Mouse (Mus musculus) ES-CJ7 (cell line): ENCODE results near the gene Xpo5.

Experiments
- DNase-seq: peaks from one replicate; pipeline ENCODE4 v3.0.0; 2011; ENCODE audit warnings: low read depth, low spot score

The Xpo5 gene

DNA sequence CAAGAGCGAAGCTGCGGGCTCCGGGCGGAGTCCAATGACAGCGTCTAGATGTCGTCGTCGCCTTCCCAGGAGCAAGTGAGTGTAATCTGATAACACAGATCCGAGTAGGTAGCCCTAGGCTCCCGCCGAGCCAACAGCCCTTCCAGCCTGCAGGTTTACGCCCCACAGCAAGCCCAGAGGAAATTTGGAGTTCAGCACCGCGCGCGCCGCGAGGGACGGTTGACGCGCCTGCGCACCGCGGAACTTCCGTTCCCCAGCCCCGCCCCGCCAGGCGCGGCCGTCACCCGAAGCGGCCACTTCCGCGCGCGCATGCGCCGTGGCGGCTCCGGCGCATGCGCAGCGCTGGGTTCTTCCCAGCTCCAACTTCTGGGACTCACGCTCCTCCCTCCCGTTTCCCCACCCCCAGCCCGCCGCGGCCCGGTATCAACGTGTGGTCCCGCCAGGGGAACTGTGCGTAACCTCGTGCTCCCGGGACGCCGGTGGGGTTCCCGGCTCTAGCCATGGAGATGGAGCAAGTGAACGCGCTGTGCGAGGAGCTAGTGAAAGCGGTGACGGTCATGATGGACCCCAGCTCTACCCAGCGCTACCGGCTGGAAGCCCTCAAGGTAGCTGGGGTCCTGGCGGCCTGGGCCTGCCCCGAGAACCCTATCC is at the start of gene Xpo5, which contains the start of gene Polh:
Xpo5 (plus strand) TSS at position 362 of the 651 bp plus-strand sequence.
Polh (minus strand) TSS at position 225 of the 651 bp plus-strand sequence.
- peak; percentile 94 for DNase-seq

DNA sequence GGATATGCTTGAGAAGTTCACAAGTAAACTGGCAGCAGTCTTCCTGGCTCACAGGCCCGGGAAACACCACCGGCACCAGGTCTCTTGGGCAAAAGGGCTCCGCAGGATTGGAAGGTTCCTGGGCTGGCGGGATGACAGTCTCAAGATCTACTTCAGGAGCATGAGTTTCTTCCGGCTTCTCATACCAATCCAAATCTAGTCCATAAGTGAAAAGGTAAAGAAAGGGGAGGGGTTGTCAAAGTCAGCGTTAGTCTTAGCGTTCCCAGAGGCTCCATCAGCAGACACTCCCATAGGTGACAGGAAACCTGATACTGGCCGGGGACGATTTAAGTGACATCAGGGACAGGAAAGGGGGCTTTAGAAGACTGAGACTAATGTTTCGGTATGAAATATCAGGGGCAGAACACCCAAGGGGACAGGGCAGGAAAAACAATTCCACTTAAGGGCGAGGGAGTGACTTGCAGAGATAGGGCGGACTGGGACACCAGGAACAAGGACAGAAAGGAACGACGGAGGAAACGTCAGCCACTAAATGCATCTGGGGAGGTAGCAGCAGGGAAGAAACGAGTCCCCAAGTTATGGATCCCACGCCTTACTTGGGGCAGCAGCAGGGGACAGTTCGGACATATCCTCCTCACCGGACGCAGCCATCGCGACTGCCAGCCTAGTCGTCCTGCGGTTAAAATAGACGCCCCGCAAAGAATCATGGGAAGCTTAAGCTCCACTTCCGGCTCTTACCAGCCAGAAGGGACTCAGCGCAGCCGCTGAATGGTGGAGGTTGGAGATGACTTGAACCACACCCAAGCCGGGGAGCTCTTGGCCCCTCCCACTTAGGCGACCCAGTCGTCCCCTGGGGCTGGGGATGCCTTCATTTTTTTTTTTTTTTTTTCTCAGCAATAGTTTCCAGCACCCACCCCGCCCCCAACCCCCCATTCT is 49.5 kb upstream of the Xpo5 start, which contains the start of gene Mad2l1bp:
Mad2l1bp (minus strand) TSS at position 707 of the 936 bp plus-strand sequence.
- peak; percentile 96 for DNase-seq

DNA sequence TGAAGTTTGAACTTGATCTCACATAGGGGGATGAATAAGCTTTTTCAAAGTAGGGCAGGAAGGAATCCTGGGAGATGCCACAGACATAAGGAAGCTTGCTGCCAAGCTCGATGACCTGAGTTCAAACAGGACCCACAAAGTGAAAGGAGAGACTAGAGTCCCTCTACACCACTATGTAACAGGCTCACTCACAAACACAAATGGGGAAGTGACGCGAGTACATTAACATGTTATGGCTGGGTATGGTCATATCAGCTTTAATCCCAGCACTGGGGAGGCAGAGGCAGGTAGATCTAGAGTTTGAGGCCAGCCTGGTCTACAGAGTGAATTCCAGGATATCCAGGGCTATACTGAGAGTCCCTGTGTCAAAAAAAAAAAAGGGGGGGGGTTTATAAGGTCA is 48.2 kb upstream of the Xpo5 start:
- no peak for DNase-seq

DNA sequence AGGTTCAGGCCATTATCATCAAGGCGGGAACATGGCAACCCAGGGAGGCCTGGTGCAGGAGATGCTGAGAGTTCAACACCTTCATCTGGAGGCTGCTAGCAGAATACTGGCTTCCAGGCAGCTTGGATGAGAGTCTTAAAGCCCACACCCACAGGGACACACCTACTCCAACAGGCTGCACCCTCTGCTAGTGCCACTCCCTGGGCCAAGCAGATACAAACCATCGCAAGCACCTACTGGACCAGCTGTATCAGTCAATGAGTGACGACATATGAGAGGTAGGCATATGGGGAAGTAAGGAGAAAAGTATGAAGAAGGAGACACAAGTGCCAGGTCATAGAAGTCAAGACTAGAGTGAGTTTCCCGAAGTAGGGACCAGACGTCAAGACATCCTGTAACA is 45.9 kb upstream of the Xpo5 start:
- no peak for DNase-seq

DNA sequence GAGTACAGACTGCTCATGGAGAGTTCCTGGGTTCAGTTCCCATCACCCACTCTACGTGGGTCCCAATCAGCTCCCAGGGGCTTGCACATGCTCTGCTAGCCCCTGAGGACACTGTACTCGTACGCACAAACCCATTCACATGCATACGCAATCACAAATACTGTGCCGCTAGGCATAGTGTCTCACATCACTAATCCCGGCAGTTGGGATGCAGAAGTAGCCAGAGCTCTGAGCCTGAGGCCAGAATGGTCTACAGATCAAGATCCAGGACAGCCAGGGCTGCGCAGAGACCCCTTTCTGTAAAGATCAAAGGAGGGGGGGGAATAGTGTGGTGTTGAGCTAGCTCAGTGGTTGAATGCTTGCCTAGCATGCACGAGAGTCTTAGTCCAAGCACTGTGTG is 45.5 kb upstream of the Xpo5 start:
- DNase-seq, result no peak

DNA sequence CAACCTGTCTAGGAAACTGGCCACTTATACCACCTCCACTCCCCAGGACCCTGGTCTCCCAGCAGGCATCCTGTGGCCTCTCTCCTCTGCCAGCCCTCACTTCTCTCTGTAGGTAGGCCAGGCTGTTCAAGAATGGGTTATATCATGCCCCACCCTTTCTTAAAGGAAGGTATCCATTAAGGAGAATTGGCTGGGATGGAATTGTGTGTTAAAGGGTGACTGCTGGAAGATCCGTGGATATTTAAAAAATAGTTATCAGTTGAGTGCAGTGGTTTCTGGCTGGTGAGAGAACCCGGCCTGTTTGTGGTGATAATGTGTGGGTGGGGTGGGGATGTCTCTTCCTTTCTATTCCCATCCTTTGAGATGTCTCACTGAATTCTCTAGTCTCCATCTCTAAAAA is 43.3 kb upstream of the Xpo5 start:
- DNase-seq, result no peak

DNA sequence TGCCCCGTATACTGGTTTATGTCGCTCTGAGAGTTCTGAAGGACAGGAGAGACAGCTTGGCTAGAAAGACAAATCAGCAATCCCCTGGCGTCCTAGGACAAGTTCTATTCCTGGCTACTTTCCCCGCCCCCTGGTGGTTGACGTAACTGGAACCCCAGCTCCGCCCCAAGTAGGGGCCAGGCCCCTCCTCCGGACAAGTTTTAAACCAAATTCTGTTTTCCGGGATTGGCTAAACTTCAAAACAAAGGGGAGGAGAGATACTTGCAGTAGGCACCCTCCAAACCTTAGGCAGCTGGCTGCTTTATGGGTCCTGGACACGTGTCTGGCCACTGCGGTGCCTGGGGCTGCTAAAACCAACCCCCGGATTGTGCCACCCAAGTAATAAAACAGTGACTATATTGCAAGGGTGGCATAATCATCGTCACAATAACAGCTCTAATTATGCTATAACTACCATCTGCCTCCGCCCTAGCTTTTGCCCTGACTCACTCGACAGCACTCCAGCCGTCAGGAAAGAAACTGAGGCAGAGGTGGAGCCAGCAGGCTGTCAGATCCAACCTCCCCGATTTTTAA is 42.4 kb upstream of the Xpo5 start:
- DNase-seq, result peak; percentile 91

DNA sequence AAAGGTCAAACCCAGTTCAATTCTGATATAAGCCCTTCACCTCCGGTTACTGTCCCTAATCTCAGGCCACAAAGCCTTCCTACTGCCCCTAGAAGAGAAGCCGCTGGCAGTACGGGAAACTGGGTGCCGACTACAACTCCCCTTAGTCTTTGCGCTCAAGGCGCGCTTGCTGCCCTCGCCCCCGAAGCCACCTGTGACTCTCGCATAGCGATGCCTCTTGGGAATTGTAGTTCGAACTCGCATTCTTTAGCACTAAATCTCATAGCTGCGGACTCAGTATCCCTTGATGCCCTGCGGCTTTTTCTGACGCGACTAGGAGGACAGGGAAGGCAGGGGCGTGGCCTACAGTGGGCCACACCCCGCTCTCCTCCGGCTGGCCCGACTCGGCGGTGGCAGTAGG is 41.9 kb upstream of the Xpo5 start, which contains the start of gene Gtpbp2:
Gtpbp2 (plus strand) TSS at position 347 of the 400 bp plus-strand sequence.
- peak; percentile 100 for DNase-seq

DNA sequence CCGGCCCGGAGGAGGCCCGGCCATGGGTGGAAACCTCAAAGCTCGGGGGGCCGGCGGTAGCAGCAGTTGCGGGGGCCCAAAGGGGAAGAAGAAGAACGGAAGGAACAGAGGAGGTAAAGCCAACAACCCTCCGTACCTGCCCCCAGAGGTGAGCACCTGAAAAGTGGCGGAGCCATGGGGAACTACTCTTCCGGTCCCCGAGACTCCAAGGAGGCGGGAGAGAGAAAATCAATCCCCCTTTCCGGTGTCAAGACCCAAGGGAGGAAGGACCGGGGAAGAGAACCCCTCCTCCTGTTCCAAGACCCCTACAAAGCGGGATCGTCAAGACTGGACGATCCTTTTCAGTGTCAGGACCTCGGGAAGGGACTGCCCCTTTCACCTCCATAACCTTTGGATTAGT is 41.4 kb upstream of the Xpo5 start:
- peak; percentile 54 for DNase-seq

DNA sequence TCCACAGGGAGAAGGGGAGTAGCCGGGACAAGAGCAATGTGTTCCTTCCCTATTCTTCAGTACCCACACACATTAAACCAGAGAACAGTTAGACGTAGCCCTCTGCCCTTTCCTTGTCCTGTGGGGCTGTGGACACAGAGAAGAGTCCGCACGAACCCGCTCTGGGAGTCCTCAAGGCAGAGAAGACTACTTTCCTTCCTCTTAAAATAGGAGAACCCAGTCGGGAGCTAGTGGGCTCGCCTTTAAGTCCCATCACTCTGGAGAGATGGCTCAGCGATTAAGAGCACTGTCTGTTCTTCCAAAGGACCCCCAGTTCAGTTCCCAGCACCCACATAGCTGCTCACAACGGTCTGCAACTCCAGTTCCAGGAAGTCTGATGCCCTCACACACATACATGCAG is 40.9 kb upstream of the Xpo5 start:
- no peak for DNase-seq

DNA sequence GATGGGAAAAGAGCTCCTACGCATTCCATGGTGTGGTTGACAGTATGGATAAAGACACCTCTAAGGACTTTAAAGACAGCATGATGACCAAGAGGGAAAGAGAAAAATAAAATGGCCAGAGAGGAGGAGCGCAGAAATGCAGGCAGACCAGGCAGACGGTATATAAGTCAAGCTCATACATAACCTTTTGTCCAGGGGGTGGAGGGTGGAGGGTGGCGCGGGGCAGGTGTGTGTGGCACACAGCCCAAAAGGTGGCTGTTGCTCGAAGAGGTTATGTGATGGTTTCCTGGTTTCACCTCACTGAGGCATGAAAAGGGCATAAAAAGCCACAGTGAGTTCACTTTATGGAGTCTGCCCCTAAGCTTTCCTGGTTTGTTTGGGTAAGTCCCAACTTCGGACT is 40.0 kb upstream of the Xpo5 start:
- no peak for DNase-seq

DNA sequence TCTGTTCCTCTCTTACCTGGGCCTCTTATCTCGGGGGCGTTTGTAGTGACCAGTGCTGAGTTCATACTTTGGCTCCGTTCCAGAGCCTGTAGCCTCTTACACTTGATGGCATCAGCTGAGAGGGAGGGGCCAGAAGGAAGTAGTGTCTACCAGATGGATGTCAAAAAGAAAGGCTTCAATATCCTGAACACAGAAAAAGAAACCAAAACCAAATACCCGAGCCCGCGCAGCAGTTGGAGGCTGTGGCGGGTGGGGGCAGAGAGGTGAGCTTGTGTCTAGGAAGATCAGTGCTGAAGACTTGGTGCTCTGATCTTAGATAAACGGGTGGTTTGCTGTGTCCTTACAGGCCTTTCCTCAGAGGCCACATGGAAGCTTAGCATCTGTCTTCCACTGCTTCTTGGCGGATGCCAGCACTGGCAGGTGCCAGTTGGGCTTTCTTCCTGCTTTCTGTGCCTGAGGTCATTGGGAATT is 39.6 kb upstream of the Xpo5 start:
- no peak for DNase-seq

DNA sequence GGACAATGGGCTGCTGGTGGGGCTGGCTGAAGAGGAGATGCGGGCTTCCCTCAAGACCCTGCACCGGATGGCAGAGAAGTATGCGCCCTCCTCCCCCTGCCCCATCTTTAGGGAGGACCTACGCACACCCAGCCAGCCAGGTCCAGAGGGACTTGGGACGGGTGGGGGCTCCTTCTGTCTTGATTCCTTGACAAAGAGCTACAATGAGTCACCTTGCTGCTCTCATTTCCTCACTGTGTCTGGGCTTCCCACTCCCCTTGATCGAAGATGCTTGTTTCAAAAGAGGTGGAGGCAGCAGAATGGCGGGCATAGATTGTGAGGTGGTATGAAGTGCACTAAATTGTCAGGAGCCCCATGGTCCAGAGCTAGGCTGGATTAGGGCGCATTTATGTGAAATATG is 38.3 kb upstream of the Xpo5 start:
- DNase-seq, result no peak

DNA sequence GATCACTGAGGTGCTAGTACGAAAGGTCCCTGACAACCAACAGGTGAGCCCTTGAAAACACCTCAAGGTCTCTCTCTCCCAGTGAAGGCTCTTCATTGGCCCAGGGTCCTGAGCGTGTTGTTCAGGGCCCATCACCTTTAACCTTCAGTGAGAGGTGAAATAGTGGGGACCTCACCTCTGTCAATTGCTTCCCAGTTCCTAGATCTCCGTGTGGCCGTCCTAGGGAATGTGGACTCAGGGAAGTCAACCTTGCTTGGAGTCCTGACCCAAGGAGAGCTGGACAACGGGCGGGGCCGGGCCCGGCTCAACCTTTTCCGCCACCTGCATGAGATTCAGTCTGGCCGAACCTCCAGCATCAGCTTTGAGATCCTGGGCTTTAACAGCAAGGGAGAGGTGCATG is 37.8 kb upstream of the Xpo5 start:
- no peak for DNase-seq

DNA sequence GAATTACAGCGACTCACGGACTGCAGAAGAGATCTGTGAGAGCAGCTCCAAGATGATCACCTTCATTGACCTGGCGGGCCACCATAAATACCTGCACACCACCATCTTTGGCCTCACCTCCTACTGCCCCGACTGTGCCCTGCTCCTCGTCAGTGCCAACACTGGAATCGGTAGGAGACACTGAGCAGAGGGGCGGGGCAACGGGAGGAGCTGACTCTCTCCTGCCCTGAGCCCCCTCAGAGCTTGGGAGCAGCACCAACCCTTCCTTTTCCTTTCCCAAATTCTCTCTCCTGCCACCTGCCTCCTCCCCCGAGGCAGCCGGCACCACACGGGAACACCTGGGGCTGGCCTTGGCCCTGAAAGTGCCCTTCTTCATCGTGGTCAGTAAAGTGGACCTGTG is 37.1 kb upstream of the Xpo5 start:
- no peak for DNase-seq

DNA sequence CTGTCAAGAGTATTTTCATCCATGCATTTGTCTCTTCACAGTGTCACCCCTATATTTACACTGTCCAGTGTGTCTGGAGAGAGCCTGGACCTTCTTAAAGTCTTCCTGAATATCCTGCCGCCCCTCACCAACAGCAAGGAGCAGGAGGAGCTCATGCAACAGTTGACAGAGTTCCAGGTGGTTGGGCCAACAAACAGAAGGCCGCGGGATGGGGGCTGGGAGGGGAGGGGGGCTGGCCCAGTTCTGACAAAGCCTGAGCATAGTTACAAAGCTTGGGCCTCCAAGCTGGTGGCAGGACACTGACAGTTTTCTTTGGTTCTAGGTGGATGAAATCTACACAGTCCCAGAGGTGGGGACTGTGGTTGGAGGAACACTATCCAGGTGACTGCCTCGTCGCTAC is 36.3 kb upstream of the Xpo5 start:
- DNase-seq, result no peak

DNA sequence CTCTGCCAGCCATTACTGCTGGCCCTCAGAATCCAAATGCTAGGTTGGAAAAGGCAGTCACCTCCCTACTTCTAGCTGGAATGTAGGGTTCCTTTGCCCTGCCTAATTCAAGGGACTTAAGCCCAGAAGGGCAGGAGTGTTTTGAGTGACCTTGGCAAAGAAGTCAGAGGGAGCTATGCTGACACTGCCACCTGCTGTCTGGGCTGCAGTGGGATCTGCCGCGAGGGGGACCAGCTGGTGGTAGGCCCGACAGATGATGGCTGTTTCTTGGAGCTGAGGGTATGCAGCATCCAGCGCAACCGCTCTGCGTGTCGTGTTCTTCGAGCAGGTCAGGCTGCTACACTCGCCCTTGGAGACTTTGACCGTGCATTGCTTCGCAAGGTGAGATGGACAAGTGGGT is 35.6 kb upstream of the Xpo5 start:
- peak; percentile 44 for DNase-seq

DNA sequence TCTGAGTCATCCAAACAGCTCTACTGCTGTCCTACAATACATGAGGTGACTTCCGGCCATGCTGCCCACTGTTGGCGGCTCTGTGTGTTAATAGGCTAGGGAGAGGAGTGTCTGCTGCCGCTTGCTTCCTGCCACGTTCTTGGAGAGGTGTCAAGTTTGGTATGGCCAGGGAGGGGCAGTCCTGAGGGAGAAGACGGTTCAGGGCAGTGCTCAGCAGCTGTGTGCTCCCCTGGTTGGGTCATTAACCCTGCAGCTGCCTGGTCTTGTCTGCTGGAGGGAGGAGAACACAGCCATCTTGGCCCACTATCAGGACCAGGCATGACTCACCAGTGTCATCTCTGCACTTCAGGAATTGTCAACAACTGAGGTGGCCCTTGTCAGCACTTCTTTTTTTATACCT is 34.3 kb upstream of the Xpo5 start:
- no peak for DNase-seq

DNA sequence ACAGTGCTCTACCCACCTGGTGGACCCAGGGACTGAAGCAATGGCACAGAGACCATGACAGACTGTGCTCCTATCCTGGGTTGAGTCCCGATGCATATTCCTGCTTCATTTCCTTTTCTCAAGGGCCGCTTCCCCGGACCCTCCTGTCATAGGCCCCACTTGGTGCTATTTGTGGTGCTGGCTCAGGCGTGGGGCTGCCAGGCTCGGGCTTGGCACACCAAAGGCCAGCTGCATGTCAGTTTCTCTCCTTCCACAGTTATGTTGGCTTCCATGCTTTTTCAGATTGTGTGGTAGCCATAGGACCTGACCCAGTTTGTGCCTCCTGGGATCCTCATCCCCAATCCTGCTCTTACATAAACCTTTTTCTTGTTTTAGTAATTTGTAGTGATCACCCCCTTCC is 33.8 kb upstream of the Xpo5 start:
- no peak for DNase-seq

DNA sequence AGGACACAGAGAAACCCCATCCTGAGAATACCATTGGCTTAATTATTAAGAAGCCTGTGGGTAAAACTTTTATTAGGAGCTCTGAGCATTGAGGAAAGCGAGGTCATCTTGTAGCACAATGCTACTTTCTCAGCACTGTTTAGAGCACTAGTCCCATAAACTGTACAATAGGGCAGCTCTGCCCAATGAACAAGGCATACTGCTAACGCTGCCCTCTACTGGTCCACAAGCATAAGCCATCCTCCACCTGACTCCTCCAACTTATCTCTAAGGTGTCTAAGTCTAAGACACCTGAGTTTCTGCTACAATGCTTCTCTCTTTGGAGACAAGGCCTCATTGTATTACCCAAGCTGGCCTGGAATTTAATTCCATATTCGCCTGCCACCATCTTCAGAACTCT is 32.0 kb upstream of the Xpo5 start:
- peak; percentile 71 for DNase-seq

DNA sequence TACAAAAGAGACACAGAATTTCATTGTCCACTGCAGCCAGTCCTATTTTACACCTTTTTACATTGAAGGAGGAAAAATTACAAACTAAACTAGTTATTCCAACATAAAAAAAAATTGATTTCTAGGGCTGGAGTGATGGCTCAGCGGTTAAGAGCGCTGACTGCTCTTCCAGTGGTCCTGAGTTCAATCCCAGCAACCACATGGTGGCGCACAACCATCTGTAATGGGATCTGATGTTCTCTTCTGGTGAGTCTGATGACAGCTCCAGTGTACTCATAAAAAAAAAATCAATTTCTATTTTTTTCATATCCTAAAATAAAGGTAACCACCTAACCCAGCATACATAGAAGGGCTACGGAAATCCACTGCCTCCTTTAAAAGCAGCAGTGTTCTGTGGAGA is 20.3 kb upstream of the Xpo5 start:
- peak; percentile 12 for DNase-seq

DNA sequence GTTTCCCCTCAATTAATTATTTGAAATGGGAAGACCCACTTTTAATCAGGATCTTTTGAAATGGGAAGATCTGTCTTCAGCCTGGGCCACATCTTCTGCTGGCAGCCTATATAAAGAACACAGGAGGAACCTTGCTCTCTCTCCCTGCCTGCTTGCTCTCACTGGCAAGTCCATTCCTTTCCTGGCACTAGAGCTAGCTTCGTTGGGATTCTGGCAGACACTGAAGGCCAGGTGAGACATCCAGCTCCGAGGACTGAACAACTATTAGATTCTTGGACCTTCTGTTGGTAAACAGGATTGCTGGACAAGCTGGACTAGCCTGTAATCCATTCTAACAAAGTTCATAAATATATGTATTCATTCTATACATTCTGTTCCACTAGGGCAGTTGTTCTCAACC is 13.8 kb upstream of the Xpo5 start:
- DNase-seq, result no peak
